Mouse (Mus musculus) lung, postnatal 0 days (tissue): ENCODE results near the gene Ggnbp2. TPM values are rescaled to one million over a fixed set of nuclear protein-coding genes. Genes with fewer than 3 reads are reported as not detected.
"Not testable (repeated sequence)": the region's sequence is repeated elsewhere in the genome, so short reads cannot be mapped to it uniquely, and the experiment has no call there.

Experiments
- ATAC-seq: fragments of 200-750 bp; cut with Nextera tagmentation; 2 replicates; pipeline ENCODE4 v1.8.0; 2017; ENCODE audit warnings: moderate library complexity
- DNase-seq: peaks from one replicate; pipeline ENCODE4 v3.0.0-alpha.2; 2016; ENCODE audit warnings: low spot score
- H3K27ac ChIP-seq: fragments of 300-500 bp; sonication (generic); 2 replicates; pipeline ENCODE4 v1.5.1; 2014; ENCODE audit warnings: antibody characterized with exemption, mild to moderate bottlenecking, low read length, mixed read lengths
- H3K27me3 ChIP-seq: fragments of 300-500 bp; sonication (generic); replicated peaks from 2 replicates; pipeline ENCODE4 v1.6.1; 2014; ENCODE audit warnings: low read length, mixed read lengths; ENCODE audit not compliant: insufficient read depth
- H3K36me3 ChIP-seq: fragments of 300-500 bp; sonication (generic); 2 replicates; pipeline ENCODE4 v1.6.1; 2014; ENCODE audit warnings: low read length, mixed read lengths; ENCODE audit not compliant: insufficient read depth
- H3K4me1 ChIP-seq: fragments of 300-500 bp; sonication (generic); 2 replicates; pipeline ENCODE4 v1.6.1; 2014; ENCODE audit warnings: antibody characterized with exemption, low read depth, low read length, mixed read lengths; ENCODE audit not compliant: insufficient read depth
- H3K4me2 ChIP-seq: fragments of 300-500 bp; sonication (generic); replicated peaks from 2 replicates; pipeline ENCODE4 v1.6.1; 2014; ENCODE audit warnings: low read depth, mild to moderate bottlenecking, low read length, moderate library complexity, mixed read lengths
- H3K4me3 ChIP-seq: fragments of 300-500 bp; sonication (generic); 2 replicates; pipeline ENCODE4 v1.5.1; 2014; ENCODE audit warnings: low read depth, low read length
- H3K9ac ChIP-seq: fragments of 300-500 bp; sonication (generic); replicated peaks from 2 replicates; pipeline ENCODE4 v1.6.1; 2014; ENCODE audit warnings: low read depth, mild to moderate bottlenecking
- H3K9me3 ChIP-seq: fragments of 300-500 bp; sonication (generic); 2 replicates; pipeline ENCODE4 v1.6.1; 2016; ENCODE audit warnings: low read length, mixed read lengths
- CTCF ChIP-seq: IDR thresholded peaks from 2 replicates; pipeline ENCODE4 v1.5.1; 2016; ENCODE audit warnings: antibody characterized with exemption, mild to moderate bottlenecking
- EP300 ChIP-seq: IDR thresholded peaks from 2 replicates; pipeline ENCODE4 v1.6.1; 2016; ENCODE audit warnings: antibody characterized with exemption, mild to moderate bottlenecking, control low read depth
- WGBS: fragments of 180-500 bp; shearing (Covaris S2); extraction: QIAGEN DNeasy Blood & Tissue Kit; methylation state at CpG from one replicate; pipeline ENCODE4 v1.1.7; 2014; 5-methylcytosine and 5-hydroxymethylcytosine counted together
- polyA plus RNA-seq: library from polyadenylated mRNA; unstranded; fragments of >200 nt; fragmentation: Nextera tagmentation; extraction: Ambion mirVana; gene quantifications from 2 replicates; pipeline ENCODE4 v1.2.1, GENCODE M21; 2015

The Ggnbp2 gene
- polyA plus RNA-seq, 1 experiment from 2014 or later, result 56.4 TPM

- 34% methylated on average over 2 of the region's 2 CpGs for WGBS
- Histone ChIP-seq H3K4me1 (peaks cover 5% of the 10 kb centered on the region), H3K4me3 (no peak overlapping the region), H3K27ac (no peak overlapping the region), H3K9ac (no peak overlapping the region), H3K4me2 (no peak overlapping the region), H3K36me3 (peaks cover 8% of the 10 kb centered on the region; the same call in 1 of the 2 replicates), H3K9me3 (no peaks in the 10 kb centered on the region), H3K27me3 (no peaks in the 10 kb centered on the region)
- TF ChIP-seq EP300 (no peak), CTCF (no peak)
- ATAC-seq (no peak), DNase-seq (no peak)
These were observed 5.3 kb downstream of the Ggnbp2 start for GRCm38 (mm10) chr11:84865268-84865667.

- no peaks in the 10 kb centered on the region for H3K9me3 ChIP-seq
- no peak for TF ChIP-seq CTCF
- no peak for TF ChIP-seq EP300
- H3K4me2 ChIP-seq, result no peak overlapping the region
- DNase-seq, result no peak
- peaks cover 22% of the 10 kb centered on the region for H3K36me3 ChIP-seq
- ATAC-seq, result no peak
- no peak overlapping the region for H3K27ac ChIP-seq
- 93% methylated on average over 6 of the region's 6 CpGs for WGBS
- H3K4me3 ChIP-seq, result no peak overlapping the region
- no peaks in the 10 kb centered on the region for H3K4me1 ChIP-seq
- H3K9ac ChIP-seq, result no peak overlapping the region
- H3K27me3 ChIP-seq, result no peaks in the 10 kb centered on the region
These were observed 15.3 kb downstream of the Ggnbp2 start for GRCm38 (mm10) chr11:84855285-84855684.

DNA sequence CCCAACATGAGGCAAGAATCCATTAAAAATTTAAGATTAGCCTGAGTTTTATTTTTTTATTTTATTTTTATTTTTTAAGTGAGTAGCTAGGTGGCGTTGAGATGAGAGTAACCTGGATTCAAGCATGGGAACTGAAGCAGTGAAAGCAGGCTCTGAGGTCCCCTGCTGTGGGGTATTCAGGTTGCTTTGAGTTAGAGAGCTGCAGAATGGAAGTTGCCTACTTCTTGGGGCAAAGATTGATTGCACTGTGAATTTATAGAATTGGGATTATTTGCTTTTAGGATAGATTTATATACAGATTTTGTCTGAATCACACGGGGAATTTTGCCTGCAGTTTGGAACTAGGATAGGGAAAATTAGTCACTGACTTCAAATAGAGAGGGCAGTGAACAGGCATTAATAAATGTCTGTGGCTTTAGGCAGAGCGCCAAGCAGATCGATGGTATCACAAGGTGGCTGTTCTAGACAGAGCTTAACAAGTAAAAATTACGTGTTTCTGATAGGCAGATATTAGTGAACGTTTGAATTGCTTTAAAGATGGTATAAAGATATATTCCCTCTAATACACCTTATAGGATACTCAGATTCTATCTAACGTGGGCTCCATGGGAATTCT, 23.0 kb downstream of the Ggnbp2 start:
- Histone ChIP-seq H3K4me3 (no peak overlapping the region), H3K9ac (no peak overlapping the region), H3K27me3 (no peaks in the 10 kb centered on the region), H3K4me2 (no peak overlapping the region), H3K4me1 (no peaks in the 10 kb centered on the region), H3K27ac (no peak overlapping the region), H3K9me3 (no peaks in the 10 kb centered on the region), H3K36me3 (peaks cover 27% of the 10 kb centered on the region; the same call in 1 of the 2 replicates)
- no peak for ATAC-seq
- no peak for TF ChIP-seq CTCF
- no peak for TF ChIP-seq EP300
- DNase-seq, result no peak
- 82% methylated on average over 7 of the region's 7 CpGs for WGBS

DNA sequence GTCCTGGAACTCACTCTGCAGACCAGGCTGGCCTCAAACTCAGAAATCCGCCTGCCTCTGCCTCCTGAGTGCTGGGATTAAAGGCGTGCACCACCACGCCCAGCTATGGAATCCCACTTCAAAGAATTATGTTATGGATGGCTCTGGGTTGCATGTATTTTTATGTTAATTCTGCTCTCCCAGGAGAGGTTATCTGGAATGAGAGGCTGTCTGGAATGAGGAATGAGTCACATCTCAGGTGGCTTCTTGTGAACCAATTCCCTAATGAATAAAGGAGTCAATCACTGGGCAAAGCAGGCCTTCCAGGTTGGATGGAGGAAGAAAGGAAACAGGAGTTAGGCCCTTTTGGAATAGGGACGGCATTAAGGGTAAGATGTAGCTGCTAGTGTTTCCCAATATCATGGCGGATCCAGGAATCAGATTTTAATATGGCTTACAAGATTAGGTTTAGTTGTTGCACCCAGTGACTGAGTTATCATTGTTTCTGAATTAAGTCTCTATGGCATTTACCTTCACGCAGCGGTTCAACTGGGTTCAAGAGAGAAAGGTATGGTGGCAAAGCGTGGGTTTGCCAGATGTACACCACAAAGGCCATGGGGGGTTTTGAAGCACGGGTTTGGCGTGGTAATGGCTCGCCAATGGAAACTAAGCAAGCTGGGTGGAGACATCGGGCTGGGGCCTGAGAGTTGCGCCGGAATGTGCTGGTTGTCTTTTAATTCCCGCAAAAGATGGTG, 23.7 kb downstream of the Ggnbp2 start:
- Histone ChIP-seq H3K9ac (no peak overlapping the region), H3K27ac (no peak overlapping the region), H3K4me3 (no peak overlapping the region), H3K9me3 (no peaks in the 10 kb centered on the region), H3K4me2 (no peak overlapping the region), H3K4me1 (no peaks in the 10 kb centered on the region), H3K36me3 (peaks cover 24% of the 10 kb centered on the region; the same call in 1 of the 2 replicates), H3K27me3 (no peaks in the 10 kb centered on the region)
- ATAC-seq, result no peak
- no peak for TF ChIP-seq EP300
- TF ChIP-seq CTCF, result no peak
- WGBS, result 96% methylated on average over 15 of the region's 15 CpGs
- DNase-seq, result no peak

DNA sequence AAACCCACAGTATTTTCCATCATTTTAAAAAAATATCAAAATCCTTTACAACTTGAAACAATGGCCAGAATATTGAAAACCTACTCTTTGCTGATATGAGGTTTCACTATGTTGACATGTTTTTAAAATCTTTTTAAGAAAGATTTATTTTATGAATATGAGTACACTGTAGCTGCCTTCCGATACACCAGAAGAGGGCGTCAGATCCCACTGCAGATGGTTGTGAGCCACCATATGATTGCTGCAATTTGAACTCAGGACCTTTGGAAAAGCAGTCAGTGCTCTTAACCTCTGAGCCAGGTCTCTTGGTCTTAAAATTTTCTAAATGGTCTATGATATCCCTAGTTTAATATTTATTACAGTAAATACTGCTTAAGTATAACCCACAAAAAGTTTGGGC, 31.3 kb downstream of the Ggnbp2 start:
- Histone ChIP-seq H3K9me3 (no peaks in the 10 kb centered on the region), H3K27me3 (no peaks in the 10 kb centered on the region), H3K36me3 (peaks cover 46% of the 10 kb centered on the region), H3K27ac (no peak overlapping the region), H3K4me1 (no peaks in the 10 kb centered on the region), H3K9ac (no peak overlapping the region), H3K4me3 (no peak overlapping the region), H3K4me2 (no peak overlapping the region)
- peak; percentile 32 for TF ChIP-seq CTCF
- TF ChIP-seq EP300, result no peak
- no peak for ATAC-seq
- 91% methylated on average over 2 of the region's 2 CpGs for WGBS
- no peak for DNase-seq

DNA sequence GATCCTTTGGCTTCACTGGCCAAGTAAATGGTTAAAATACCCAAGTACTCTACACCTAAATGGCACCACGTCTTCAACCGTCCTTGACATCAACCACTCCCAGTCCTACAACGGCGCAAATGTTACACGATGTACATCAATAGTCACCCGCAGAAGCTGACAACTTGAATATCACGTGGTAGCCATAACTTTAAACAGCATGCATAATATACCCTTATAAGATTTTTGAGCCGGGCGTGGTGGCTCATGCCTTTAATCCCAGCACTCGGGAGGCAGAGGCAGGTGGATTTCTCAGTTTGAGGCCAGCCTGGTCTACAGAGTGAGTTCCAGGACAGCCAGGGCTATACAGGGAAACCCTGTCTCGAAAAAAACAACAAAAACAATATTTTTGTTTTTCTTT, 41.1 kb downstream of the Ggnbp2 start:
- Histone ChIP-seq H3K9ac (peak overlapping the region; percentile 62; the same call in 1 of the 2 replicates), H3K4me3 (peak overlapping the region; percentile 83; the same call in 1 of the 2 replicates), H3K27ac (peak overlapping the region; percentile 75), H3K4me2 (peak overlapping the region; percentile 94)
- not testable (repeated sequence) for H3K27me3 ChIP-seq, H3K36me3 ChIP-seq, H3K9me3 ChIP-seq, H3K4me1 ChIP-seq
- peak; percentile 5; the same call in 1 of the 2 replicates for ATAC-seq
- DNase-seq, result peak; percentile 23
- 59% methylated on average over 11 of the region's 11 CpGs for WGBS
